Mouse (Mus musculus): Measurements from ENCODE around the gene Olfr506. TPM values are rescaled to one million over a fixed set of nuclear protein-coding genes. Genes with fewer than 3 reads are reported as not detected.

The Olfr506 gene
- polyA plus RNA-seq, 1 experiment from 2014 or later = not detected

DNA sequence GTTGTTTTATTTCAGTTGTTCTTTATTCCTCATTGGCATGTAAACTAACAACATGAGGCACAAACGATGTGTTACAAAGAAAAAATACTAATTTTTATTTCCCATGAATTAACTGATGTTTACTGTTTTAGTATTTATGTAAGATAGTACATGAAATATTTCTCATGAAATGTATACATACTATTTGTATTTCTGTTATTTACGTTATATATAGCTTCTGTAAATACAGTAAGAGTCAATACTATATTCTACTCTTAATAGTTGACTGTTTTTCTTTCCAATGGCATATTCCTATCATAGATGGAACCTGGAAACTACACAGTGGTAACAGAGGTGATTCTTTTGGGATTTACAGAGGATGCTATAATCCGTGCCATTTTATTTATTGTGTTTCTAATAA is 19.1 kb downstream of the Olfr506 start, which contains the start of gene Olfr508:
Gene Olfr508, plus strand, starts transcription at position 301 of the 400 bp plus-strand sequence.
- H3K27ac ChIP-seq (ENCODE audit: low read depth, low read length) = no peak within 1 kb of the TSS
- ATAC-seq = no peak
- no peaks in the 10 kb centered on the region for H3K4me1 ChIP-seq (replicated peaks; ENCODE audit: control insufficient read depth, insufficient read depth, low read length)
- H3K4me2 ChIP-seq (replicated peaks; ENCODE audit: low read depth) = no peak within 1 kb of the TSS
- no peak for TF ChIP-seq CTCF (IDR thresholded peaks at IDR 0.05; ENCODE audit: low read depth)
- H3K4me3 ChIP-seq (ENCODE audit: low read depth, low read length) = no peak within 1 kb of the TSS
- H3K36me3 ChIP-seq (ENCODE audit: control insufficient read depth, insufficient read depth) = no peaks in the 10 kb centered on the region
- WGBS = 87% methylated on average over 3 of the region's 3 CpGs
- no peak within 1 kb of the TSS for H3K9ac ChIP-seq (ENCODE audit: low read depth, low read length)
- no peaks in the 10 kb centered on the region for H3K9me3 ChIP-seq (ENCODE audit: control insufficient read depth)
- H3K27me3 ChIP-seq (replicated peaks; ENCODE audit: control insufficient read depth, insufficient read depth, low read length) = no peaks in the 10 kb centered on the region

DNA sequence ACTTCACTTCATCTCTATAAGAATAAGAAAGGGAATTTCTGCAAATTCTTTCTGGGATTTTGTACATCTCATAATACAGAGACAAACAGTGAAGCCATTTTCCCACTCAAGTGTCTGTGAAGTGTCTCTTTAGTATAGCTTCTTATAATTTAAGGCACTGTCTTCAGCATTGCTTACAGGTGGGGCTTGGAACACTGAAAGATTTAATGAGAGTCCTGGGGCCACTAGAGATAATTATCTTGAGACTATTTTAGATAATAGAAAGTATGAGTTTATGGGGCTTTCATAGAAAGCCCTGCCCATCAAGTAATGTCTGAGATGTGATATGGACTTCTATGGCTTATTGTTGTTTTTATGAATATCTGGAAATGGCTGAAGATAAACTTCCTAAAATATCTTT is 41.2 kb downstream of the Olfr506 start, which contains the start of gene Olfr509:
Gene Olfr509, minus strand, starts transcription at position 101 of the 400 bp plus-strand sequence.
- no peak within 1 kb of the TSS for H3K27ac ChIP-seq (ENCODE audit: low read depth, low read length)
- H3K36me3 ChIP-seq (ENCODE audit: control insufficient read depth, insufficient read depth) = no peaks in the 10 kb centered on the region
- ATAC-seq = no peak
- H3K9me3 ChIP-seq (ENCODE audit: control insufficient read depth) = no peaks in the 10 kb centered on the region
- no peaks in the 10 kb centered on the region for H3K4me1 ChIP-seq (replicated peaks; ENCODE audit: control insufficient read depth, insufficient read depth, low read length)
- H3K4me3 ChIP-seq (ENCODE audit: low read depth, low read length) = no peak within 1 kb of the TSS
- no peak for TF ChIP-seq CTCF (IDR thresholded peaks at IDR 0.05; ENCODE audit: low read depth)
- no peaks in the 10 kb centered on the region for H3K27me3 ChIP-seq (replicated peaks; ENCODE audit: control insufficient read depth, insufficient read depth, low read length)
- H3K9ac ChIP-seq (ENCODE audit: low read depth, low read length) = no peak within 1 kb of the TSS
- H3K4me2 ChIP-seq (replicated peaks; ENCODE audit: low read depth) = no peak within 1 kb of the TSS

DNA sequence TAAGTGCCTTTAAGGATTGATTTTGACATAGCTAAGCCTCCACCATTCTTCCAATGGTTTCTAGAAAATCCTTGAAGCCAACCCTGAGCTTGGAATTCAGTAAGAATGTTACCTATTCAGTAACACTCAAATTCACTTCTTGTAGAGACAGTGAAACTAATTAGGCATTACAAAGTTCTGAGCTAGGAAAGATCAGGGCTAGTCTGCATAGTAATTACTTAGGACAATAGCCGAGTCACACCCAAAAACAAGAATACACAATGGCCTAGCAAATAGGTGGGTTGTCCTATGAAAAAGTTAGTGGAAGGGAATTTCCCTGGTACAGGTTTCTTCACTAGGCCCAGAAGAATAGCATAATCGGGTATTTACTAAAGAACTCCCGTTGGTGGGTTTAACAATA is 51.8 kb downstream of the Olfr506 start:
- ATAC-seq = no peak
- WGBS = 90% methylated on average over 3 of the region's 3 CpGs
- no peak overlapping the region for H3K9ac ChIP-seq (ENCODE audit: low read depth, low read length)
- H3K27me3 ChIP-seq (replicated peaks; ENCODE audit: control insufficient read depth, insufficient read depth, low read length) = no peaks in the 10 kb centered on the region
- TF ChIP-seq CTCF (IDR thresholded peaks at IDR 0.05; ENCODE audit: low read depth) = no peak
- H3K4me1 ChIP-seq (replicated peaks; ENCODE audit: control insufficient read depth, insufficient read depth, low read length) = no peaks in the 10 kb centered on the region
- H3K27ac ChIP-seq (ENCODE audit: low read depth, low read length) = no peak overlapping the region
- no peaks in the 10 kb centered on the region for H3K9me3 ChIP-seq (ENCODE audit: control insufficient read depth)
- H3K36me3 ChIP-seq (ENCODE audit: control insufficient read depth, insufficient read depth) = no peaks in the 10 kb centered on the region
- H3K4me2 ChIP-seq (replicated peaks; ENCODE audit: low read depth) = no peak overlapping the region
- no peak overlapping the region for H3K4me3 ChIP-seq (ENCODE audit: low read depth, low read length)

Other genes with a start within 250 kb of the Olfr506 start
- gene Olfr494, start 245.5 kb upstream of the Olfr506 start, polyA plus RNA-seq (2015; fragmentation: Nextera tagmentation; extraction: Ambion mirVana) = not detected in 2 replicates
- gene Olfr495, start 217.6 kb upstream of the Olfr506 start, polyA plus RNA-seq (2015; fragmentation: Nextera tagmentation; extraction: Ambion mirVana) = not detected in 2 replicates
- not detected in 2 replicates for gene Olfr497, start 190.4 kb upstream of the Olfr506 start, polyA plus RNA-seq (2015; fragmentation: Nextera tagmentation; extraction: Ambion mirVana)
- not detected in 2 replicates for gene Olfr498, start 145.5 kb upstream of the Olfr506 start, polyA plus RNA-seq (2015; fragmentation: Nextera tagmentation; extraction: Ambion mirVana)
- gene Olfr502, start 85.7 kb upstream of the Olfr506 start, polyA plus RNA-seq (2015; fragmentation: Nextera tagmentation; extraction: Ambion mirVana) = not detected in 2 replicates
- not detected in 2 replicates for gene Olfr503, start 66.3 kb upstream of the Olfr506 start, polyA plus RNA-seq (2015; fragmentation: Nextera tagmentation; extraction: Ambion mirVana)
- not detected in 2 replicates for gene Olfr504, start 45.0 kb upstream of the Olfr506 start, polyA plus RNA-seq (2015; fragmentation: Nextera tagmentation; extraction: Ambion mirVana)
- not detected in 2 replicates for gene Olfr507, start 11.0 kb downstream of the Olfr506 start, polyA plus RNA-seq (2015; fragmentation: Nextera tagmentation; extraction: Ambion mirVana)
- gene Olfr508, start 19.2 kb downstream of the Olfr506 start, polyA plus RNA-seq (2015; fragmentation: Nextera tagmentation; extraction: Ambion mirVana) = not detected in 2 replicates
- not detected in 2 replicates for gene Olfr509, start 41.1 kb downstream of the Olfr506 start, polyA plus RNA-seq (2015; fragmentation: Nextera tagmentation; extraction: Ambion mirVana)
- gene Olfr510, start 55.6 kb downstream of the Olfr506 start, polyA plus RNA-seq (2015; fragmentation: Nextera tagmentation; extraction: Ambion mirVana) = not detected in 2 replicates
- gene Olfr512, start 102.5 kb downstream of the Olfr506 start, polyA plus RNA-seq (2015; fragmentation: Nextera tagmentation; extraction: Ambion mirVana) = not detected in 2 replicates
- gene Olfr513, start 140.2 kb downstream of the Olfr506 start, polyA plus RNA-seq (2015; fragmentation: Nextera tagmentation; extraction: Ambion mirVana) = not detected in 2 replicates
- not detected in 2 replicates for gene Olfr514, start 215.2 kb downstream of the Olfr506 start, polyA plus RNA-seq (2015; fragmentation: Nextera tagmentation; extraction: Ambion mirVana)
- not detected in 2 replicates for gene Olfr516, start 239.7 kb downstream of the Olfr506 start, polyA plus RNA-seq (2015; fragmentation: Nextera tagmentation; extraction: Ambion mirVana)